Mouse (Mus musculus) layer of hippocampus, postnatal 10 days (tissue): ENCODE measurements at regions not wholly inside any gene's neighbourhood (a gene's known extent, or its start where the extent isn't known, plus 50 kb on each side); places are given as distances from the start of the nearest gene placed in this dataset.
"Not testable (repeated sequence)": the region's sequence is repeated elsewhere in the genome, so short reads cannot be mapped to it uniquely, and the experiment has no call there.

Experiments used
- DNase-seq, 2 experiments: peaks; one replicate each; pipeline ENCODE4 v3.0.0; 2021; ENCODE audit warnings: low spot score in 2 of 2

DNA sequence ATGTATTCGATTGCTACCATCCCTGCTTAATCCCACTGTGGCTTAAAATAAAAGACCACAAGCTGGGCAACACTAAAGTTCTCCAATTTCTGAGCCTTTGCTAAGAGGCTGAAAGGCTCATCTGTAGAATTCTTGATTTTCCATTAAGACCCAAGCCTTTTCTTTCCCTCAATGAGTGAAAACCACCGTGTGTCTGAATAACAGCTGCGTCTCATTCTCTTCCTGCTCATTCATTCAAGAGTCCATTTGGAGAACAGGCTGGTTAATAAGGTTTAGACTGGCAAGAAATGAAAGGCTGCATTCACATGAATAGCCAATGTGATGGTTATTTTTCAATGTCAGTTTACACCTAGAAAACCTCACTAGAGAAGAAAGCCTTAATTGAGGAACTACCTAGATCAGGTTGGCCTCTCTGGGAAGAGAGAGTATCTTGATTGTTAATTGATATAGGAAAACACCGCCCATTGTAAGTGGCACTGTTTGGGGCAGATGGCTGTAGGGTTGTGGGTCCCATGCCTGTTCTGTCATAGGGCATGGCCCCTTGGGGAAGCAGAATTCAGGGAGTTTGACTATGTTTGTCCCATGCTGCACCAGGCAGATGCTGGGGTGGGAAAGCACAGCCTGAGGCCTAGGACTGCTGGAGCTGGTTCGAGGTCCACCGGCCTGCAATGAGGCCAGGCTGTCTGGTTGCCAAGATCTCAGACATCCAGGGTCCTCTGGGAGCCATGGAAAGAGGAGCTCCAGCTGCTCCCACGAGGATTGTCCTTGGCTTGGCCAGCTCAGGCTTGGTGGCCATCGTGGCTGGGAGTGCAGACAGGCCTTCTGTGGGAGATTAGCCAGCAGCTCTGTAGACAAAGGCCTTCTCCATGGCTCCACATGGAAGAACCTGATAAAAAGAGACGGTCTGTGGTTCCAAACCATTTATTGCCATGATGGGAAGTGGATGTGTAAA is 161.3 kb upstream of the Castor2 start:
- peak in 1 of 2 experiments; percentile 33 for DNase-seq

DNA sequence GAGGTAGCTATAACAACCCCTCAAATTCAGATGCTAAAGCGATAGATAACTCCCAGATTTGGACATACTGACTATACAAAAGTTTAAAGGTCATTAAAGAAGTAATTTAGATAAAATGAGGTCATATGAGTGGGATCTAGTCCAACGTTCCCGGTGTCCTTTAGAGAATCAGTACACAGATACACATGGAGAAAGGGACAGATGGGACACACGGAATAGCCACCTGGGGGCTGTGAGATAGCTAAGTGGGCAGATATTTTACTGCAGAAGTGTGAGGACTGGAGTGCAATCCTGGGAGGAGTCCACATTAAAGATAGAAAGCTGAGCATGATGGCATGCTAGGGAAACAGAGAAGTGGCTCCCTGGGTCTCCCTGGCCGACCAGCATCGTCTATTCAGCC is 164.1 kb upstream of the Castor2 start:
- no peak for DNase-seq

DNA sequence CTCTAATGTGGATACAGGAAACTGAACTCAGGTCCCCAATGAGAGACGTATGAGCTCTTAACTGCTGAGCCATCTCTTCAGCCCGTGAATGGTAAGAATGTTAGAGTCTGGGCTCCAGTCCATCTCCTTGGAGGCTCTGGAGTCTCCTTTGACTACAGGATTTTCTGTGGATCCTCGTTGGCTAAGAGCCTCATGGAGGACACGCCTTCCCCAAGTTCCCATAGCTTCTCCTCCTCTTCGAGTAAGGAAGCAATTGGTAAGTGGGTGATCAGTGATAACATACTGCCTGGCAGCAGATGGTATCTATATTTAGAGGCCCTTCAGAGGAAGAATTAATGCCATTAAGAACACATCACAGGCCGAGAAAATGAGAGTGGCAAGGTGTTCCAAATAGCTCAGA is 164.5 kb upstream of the Castor2 start:
- no peak for DNase-seq

DNA sequence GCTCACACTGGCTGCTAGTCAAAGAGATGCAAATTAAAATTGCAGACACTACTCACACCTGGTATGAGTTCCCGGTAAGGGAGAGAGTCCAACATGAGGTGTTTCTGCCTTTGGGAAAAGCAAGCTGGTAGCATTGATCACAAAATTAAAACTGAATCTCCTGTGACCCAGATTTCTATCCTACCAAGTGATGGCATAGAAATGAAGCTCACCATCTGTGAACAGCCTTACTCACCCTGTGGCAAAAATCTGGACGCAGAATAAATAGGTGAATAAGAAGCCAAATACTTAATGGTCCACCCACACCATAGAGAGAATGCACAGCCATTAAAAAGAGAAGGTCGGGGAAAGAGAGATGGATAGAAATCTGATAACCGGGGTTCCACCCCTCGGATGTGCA is 169.4 kb upstream of the Castor2 start:
- no peak for DNase-seq

DNA sequence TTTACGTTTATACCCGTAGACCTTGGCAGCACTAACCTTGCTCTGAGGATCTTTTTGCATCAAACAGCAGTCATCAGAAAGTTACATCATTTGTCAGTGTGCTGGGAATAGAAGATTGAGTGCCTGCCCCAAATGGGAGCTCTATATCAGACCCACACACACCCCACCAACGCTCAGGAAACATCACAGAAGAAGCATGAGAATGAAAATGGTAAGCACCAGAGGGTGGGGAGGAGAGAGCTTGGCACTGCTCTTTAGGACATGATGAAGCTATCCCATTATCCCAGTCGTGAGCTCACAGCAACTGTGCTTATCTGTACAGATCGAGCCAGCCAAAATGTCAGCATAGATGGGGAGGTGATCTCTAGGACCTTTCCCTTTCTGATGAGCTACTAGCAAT is 172.5 kb upstream of the Castor2 start:
- no peak for DNase-seq

DNA sequence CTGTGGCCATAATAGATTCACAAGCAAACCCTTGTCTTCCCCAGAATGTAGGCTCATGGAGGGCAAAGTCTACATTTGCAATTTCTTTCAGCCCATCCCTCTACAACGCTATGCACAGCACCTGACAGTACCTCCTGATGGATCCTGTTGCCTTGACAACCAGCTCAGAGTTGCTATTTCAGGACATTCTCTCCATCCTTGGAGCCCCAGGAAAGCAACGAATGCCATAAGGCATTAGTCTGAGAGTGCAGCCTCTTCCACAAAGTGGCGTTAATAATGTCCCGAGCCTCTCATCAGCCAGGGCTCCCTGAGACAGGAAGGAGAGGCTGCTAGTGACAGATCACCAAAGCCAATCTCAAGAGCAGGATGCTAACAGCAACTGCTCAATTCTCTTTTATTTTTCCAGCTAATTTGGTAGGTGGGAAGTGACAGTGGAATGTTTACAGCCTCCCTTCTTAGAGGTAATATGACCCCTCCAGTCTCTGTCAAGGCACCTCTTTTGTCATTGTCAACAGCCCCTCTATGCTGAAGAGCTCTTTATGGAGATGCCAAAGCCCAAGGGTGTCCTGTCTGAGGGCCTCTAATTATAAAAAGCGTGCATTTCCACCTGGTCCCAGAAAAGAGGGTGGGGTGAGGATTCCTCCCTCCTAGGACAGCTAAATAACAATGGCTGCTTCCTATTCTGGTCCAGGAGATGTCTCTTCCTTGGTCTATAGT is 174.2 kb upstream of the Castor2 start:
- DNase-seq, result peak in 1 of 2 experiments; percentile 24

DNA sequence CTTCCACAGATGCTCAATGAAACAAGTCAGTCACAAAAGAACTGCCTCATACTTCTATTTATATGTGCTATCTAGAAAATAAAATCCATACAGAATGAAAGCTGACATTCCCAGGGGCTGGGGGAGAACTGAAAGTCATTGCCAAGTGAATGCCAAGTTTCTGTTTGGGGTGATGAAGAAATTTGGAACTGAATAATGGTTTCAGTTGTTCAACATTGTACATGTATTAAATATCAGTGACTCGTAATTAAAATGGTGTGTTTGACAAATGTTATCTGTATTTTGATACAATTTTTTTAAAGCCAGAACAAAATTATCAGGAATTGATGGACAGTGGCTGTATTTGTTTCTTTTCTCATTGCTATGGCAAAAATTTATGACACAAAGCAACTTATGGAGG is 177.3 kb upstream of the Castor2 start:
- DNase-seq, result no peak

DNA sequence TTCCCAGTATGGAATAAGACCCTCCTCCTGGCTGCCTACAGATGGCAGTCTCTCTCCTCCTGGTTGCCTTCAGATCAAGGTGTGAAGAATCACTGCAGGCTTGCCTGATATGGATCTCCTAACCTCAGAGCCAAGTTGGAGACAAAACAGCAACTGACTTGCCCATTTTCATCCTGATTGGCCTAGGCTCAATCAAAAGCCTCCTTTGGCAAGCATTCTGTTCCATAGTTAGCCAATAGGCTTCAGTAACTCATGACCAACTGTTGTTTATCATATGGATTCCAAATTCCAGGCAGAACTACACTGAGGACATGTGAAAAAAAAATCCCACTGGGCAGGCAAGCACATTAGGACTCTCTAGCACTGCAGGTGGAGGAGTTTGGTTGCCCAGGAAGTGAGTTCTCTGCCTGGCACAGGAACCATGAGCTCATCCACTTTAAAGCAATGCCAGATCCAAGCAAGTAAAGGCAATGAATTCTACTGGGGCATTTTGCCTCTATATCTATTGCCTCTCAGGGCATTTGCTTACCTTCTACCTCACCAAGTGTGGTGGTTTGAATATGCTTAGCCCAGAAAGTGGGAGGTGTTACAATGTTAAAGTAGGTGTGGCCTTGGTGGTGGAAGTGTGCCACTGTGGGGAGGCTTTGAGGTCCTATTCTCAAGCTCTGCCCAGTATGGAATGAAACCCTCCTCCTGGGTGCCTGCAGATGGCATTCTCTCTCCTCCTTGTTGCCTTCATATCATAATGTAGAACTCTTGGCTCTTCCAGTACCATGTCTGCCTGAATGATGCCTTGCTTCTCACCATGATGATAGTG is 183.6 kb upstream of the Castor2 start:
- DNase-seq, result no peak

DNA sequence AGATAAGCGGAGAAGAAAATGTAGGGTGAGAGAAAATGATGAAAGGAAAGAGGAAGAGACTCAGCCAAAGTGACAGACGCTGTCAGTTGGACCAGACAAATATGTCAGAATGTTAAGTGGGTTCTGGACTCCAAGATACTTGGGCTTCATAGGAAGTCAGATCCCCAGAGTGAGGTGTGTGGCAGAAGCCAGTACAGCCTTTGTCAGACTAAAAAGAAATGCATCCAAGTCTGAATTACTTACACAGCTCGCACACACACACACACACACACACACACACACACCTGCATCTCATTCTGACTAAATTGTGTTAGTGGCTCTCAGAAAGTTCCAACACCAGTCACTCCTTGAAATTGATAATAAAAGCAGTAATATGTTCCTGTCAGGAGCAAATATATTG is 192.1 kb upstream of the Castor2 start:
- DNase-seq, result no peak

DNA sequence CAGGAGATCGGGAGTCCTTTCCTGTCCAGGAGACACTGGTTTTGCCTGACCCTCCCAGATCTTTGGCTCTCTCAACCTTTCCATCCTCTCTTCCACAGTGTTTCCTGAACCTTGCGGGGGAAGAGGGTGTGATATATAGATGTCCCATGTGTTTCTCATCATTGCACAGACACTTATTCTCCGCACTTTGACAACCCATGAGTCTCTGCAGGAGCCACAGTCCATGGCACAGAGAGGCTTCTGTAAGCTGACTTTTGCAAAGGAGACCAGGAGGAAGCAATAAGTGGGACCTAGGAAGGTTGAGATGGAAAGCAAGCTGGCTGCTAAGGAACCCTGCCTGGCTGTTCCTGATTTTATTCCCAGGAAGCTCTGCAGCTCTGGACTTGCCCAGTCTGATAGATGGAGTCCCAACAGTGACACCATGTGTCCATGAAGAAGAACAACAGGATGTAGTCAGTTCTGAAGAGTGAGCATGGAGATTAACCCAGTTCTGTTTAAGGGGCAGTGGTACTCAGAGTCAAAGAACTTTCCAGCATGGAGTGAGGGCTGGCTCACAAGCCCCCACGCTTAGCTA is 201.4 kb upstream of the Castor2 start:
- peak in 1 of 2 experiments; percentile 31 for DNase-seq

DNA sequence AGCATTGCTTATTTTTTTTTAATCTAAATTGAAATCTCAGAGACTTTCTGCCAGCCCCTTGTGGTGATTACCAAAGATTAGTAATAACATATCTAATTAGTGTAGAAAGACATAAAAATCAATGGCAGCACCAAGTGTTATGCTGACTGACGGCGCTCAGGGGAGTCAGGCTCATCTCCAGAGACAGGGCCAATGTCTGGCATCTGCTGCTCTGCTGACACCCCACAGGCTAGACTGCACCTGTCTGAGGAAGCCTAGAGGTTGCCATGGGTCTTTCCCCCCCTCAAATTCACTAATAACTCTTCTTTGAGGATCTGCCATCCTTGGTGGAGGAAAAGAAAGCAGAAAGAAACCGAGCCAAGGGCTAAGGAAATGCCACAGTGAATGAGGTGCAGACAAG is 208.8 kb upstream of the Castor2 start:
- no peak for DNase-seq

DNA sequence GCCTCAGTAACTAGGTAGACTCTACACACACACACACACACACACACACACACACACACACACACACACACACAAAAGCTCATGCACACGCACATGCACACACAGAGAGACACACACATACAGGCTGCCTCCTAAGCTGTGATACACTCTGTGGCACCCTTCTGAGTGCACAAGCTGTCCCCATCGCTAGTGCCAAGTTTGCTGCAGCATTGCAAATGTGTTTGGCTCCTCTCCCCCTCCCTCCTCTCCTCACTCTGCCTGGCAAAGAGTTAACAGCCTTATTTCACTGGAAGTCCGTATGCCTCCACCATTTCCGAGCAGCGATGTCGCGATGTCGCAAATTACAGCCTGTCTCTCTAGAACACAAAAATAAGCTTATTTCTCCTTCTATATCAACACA is 209.7 kb upstream of the Castor2 start:
- peak; percentile 72 to 74 for DNase-seq

DNA sequence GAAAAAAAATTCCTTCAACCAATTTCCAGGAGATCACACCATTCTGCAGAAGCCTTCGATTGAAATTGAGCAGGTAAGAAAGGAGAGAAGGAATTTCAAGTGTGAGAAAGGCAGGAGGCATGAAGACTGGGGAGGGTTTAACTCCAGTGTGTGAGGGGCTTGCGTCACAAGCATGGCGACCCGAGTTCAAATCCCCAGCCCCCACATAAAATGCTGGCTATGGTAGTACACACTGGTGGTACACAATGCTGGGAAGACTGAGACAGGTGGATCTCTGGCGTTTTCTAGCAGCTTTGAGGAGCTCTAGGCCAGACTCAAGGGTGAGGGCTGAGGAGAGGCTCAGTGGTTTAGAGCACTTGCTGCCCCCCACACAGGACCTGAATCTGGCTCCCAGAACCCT is 214.0 kb upstream of the Castor2 start:
- no peak for DNase-seq

DNA sequence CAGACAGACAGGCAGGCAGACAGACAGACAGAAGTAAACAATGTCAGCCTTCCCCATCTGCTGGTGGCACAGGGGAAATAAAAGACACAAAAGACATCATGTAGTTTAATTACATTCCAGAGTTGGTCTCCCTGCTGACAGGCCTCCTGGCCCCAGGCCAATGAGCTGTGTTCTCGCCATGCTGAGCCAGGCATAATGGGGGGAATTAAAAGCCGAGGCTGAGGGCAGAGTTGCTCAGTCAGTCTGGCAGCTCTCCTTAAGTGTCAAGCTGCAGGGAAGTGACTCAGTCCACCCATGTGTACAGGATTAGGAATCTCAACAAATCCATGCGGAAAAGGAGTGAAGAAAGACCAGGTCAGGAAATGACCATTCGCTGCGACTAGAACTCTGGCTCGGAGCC is 214.5 kb upstream of the Castor2 start:
- peak; percentile 75 to 81 for DNase-seq

DNA sequence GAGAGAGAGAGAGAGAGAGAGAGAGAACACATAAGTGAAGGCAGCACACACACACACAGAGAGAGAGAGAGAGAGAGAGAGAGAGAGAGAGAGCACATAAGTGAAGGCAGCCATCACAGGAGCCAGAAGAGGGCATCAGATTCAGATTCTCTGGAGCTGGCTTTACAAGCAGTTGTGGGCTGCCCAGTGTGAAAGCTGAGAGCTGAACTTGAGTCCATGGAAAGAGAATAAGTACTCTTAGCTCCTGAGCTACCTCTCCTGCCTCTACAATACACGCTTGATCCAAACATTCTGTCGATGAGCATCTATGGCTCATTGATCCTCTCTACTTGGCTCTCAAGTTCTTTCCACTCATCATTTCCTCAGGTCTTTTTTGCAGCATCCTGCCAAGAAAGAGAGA is 214.9 kb upstream of the Castor2 start:
- peak in 1 of 2 experiments; percentile 19 for DNase-seq

DNA sequence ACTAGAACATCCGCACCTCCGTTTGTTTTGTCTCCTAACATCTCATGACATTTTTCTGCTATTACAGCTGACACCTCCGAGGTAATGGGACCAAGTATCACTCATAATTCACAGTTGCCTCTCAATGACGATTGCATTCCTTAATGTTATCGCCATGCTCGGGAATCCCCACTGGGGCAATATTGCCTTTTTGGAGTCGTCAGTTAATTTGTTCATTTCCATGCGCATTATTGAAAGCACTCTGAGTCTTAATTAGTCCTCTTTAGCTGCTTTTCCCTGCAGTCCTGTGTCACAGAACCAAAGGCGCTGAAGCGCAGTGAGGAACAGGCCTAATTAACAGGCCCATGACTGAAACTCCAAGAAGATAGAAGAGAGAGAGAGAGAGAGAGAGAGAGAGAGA is 255.0 kb upstream of the Castor2 start:
- no peak for DNase-seq

DNA sequence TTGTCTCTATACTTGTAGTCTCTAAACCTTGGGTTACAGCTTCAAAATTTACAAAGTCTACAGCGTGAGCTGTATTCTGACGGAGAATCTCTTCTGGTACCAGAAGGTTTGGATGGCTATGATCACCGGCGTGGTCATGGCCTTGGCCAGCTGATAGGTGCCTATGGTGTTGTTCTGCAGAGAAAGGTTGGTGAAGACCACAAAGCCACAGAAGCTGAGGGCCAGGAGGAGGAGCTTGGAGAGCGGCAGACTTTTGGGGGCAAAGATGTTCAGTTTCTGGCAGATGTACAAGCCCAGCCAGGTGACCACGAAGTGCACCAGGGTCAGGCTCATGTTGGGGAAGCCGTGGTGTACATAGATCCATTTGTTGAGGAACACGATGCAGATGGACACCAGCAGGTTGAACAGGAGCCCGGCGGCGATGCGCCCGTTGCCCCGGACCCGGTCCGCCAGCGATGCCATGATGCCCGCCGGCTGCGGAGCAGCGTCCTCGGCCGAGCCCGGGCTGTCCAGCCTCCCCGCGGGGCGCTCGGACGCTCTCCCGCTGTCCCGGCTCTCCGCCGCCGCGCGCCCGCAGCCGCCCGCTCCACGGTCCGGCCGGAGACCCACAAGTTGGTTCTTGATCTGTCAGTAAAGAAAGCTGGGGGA is 257.3 kb upstream of the Castor2 start:
- DNase-seq, result not testable (repeated sequence)

DNA sequence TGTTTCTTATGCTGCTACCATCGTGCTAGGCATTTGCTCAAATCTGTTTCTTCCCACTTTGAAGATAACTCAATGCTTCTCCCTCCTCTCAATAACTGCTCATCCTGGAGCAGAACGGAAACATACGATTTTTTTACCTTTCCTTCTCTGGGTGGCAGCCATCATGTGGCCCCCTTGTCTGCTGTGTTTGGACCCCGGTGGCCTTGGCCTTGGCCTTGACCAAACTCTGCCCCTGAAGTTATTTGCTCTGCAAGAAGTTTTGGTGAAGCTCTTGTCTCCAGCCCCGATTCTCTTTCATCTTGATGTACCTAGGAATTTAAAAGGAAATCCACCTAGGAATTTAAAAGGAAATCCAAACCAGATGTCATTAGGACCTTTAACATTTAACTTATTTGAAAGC is 261.2 kb upstream of the Castor2 start:
- DNase-seq, result no peak

DNA sequence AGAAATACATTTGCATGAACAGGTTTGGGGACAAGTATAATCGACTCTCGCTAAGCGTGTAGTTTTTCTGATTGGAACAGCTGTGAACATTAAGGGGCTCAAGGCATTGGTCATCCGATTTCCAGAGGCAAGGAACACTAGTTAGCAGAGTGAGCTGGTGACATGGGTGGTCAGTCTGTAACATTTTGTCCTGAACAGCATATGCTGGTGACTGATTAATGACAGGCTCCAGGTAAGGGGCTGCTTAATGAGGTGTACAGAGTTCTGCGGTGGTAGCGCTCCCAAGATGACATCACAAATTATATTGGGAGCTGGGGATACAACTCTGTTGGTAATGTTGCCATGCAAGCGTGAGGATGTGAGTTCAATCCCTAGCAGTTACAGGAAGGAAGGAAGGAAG is 266.3 kb upstream of the Castor2 start:
- DNase-seq, result no peak

DNA sequence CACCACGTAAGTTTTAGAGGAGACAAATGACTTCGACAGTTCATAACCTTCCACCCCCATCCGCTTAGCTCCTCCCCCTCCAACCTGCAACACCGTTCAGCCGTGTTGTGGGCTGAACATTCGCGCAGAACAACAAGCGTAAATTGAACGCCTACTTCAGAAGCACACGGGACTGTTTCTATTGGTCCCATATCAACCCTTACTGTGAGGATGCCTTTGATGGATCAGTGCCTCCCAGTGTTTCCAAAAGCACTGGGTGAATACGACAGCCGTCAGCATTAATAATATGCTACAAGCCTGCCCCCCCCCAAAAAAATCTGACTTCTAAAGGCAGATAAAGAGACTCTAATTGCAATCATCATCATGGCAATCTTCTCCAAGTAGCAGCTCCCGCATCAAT is 271.3 kb upstream of the Castor2 start:
- DNase-seq, result no peak

DNA sequence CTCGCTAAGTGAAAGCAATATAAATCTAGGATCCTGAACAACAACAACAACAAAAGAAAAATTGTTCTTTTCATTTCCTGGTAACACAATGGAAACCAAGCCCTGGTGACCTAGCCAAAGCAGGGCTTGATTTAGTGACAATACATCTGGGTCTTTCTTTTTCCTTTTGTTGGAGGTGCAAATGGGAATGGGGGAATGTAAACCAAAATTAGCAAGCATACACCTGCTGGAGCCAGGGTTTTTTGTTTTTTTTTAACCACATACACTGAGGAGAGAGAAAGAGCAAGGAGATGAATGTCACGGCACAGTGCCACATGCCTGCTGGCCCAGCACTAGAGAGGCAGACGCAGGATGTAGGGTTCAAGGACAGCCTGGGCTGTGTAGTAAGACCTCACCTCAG is 275.6 kb upstream of the Castor2 start:
- DNase-seq, result no peak
